In genomic region chr11:35866140-35866539, GRCm38 (mm10) we compare ENCODE assay signal across 14 mouse cellular contexts. TPM values are rescaled to one million over a fixed set of nuclear protein-coding genes. Genes with fewer than 3 reads are reported as not detected.
DNase-seq lines count a peak whose midpoint lies in the region; ATAC-seq lines count a peak whose summit lies in the region.
"Had no signal": no experiment of that assay in that cellular context is flagged by ENCODE, and none has a peak within 500 bp of the region (broad histone marks: within the 10 kb centered on the region; RNA-seq: fewer than 3 reads in every experiment).

No protein-coding gene starts in this region.

- no peaks in the 10 kb centered on the region for H3K36me3 ChIP-seq in heart, embryonic 12.5 days
- H3K36me3 ChIP-seq in forebrain, embryonic 11.5 days (ENCODE audit: control insufficient read depth, insufficient read depth, low read length): peaks cover 3% of the 10 kb centered on the region; the same call in 1 of the 2 replicates
- H3K36me3 ChIP-seq in hindbrain, embryonic 14.5 days (replicated peaks; ENCODE audit: control insufficient read depth, insufficient read depth): peaks cover 24% of the 10 kb centered on the region
- 0 out of 2 replicates have a peak, but pooled peaks cover 4% of the 10 kb centered on the region for H3K36me3 ChIP-seq in midbrain, embryonic 15.5 days (replicated peaks)
- H3K36me3 ChIP-seq in kidney, embryonic 15.5 days: peaks cover 35% of the 10 kb centered on the region
- H3K36me3 ChIP-seq: intestine, embryonic 15.5 days had no signal

- ATAC-seq in heart, embryonic 12.5 days (ENCODE audit: insufficient number of reproducible peaks, low FRiP score): no peak
- no peak for ATAC-seq in forebrain, embryonic 11.5 days (replicated peaks; ENCODE audit: low FRiP score)
- ATAC-seq in hindbrain, embryonic 14.5 days (ENCODE audit: low FRiP score): no peak
- no peak for ATAC-seq in midbrain, embryonic 15.5 days (replicated peaks)
- no peak for ATAC-seq in kidney, embryonic 15.5 days (replicated peaks; ENCODE audit: low FRiP score)
- ATAC-seq: intestine, embryonic 15.5 days; liver, embryonic 12.5 days had no signal

- no peak overlapping the region for H3K4me3 ChIP-seq in heart, embryonic 12.5 days
- H3K4me3 ChIP-seq in forebrain, embryonic 11.5 days (ENCODE audit: low read depth, low read length): no peak overlapping the region
- no peak overlapping the region for H3K4me3 ChIP-seq in hindbrain, embryonic 14.5 days (replicated peaks; ENCODE audit: low read length)
- no peak overlapping the region for H3K4me3 ChIP-seq in midbrain, embryonic 15.5 days
- no peak overlapping the region for H3K4me3 ChIP-seq in kidney, embryonic 15.5 days (replicated peaks)
- H3K4me3 ChIP-seq: intestine, embryonic 15.5 days; liver, embryonic 12.5 days had no signal

- peak overlapping the region; percentile 66 for H3K27ac ChIP-seq in heart, embryonic 12.5 days (ENCODE audit: poor library complexity, severe bottlenecking)
- peak overlapping the region; percentile 99 for H3K27ac ChIP-seq in forebrain, embryonic 11.5 days (ENCODE audit: low read depth, low read length)
- H3K27ac ChIP-seq in hindbrain, embryonic 14.5 days: peak overlapping the region; percentile 89
- peak overlapping the region; percentile 91 for H3K27ac ChIP-seq in midbrain, embryonic 15.5 days
- no peak overlapping the region for H3K27ac ChIP-seq in kidney, embryonic 15.5 days
- H3K27ac ChIP-seq: intestine, embryonic 15.5 days; liver, embryonic 12.5 days had no signal

- DNase-seq in heart, postnatal 4 days: no peak
- no peak for DNase-seq in forebrain, embryonic 11.5 days (ENCODE audit: low spot score)
- no peak for DNase-seq in hindbrain, embryonic 14.5 days (ENCODE audit: low spot score)
- DNase-seq in embryo, embryonic 10 days (ENCODE audit: low spot score): no peak
- DNase-seq in thymus, postnatal 36 days: no peak
- DNase-seq: adrenal gland, adult 2 months; cerebellum, adult 9-11 months; kidney, postnatal 4 days; lung, postnatal 10 days had no signal

- peaks cover 32% of the 10 kb centered on the region for H3K4me1 ChIP-seq in heart, embryonic 12.5 days (replicated peaks)
- H3K4me1 ChIP-seq in forebrain, embryonic 11.5 days (replicated peaks; ENCODE audit: control insufficient read depth, insufficient read depth, low read length): peaks cover 31% of the 10 kb centered on the region
- H3K4me1 ChIP-seq in hindbrain, embryonic 14.5 days (replicated peaks; ENCODE audit: control insufficient read depth, insufficient read depth, low read length): peaks cover 31% of the 10 kb centered on the region
- H3K4me1 ChIP-seq in midbrain, embryonic 15.5 days: peaks cover 34% of the 10 kb centered on the region
- peaks cover 20% of the 10 kb centered on the region for H3K4me1 ChIP-seq in kidney, embryonic 15.5 days
- H3K4me1 ChIP-seq: intestine, embryonic 15.5 days; liver, embryonic 12.5 days had no signal

- no peaks in the 10 kb centered on the region for H3K27me3 ChIP-seq in heart, embryonic 12.5 days (replicated peaks)
- H3K27me3 ChIP-seq in forebrain, embryonic 11.5 days (ENCODE audit: control insufficient read depth, insufficient read depth, low read length): no peaks in the 10 kb centered on the region
- no peaks in the 10 kb centered on the region for H3K27me3 ChIP-seq in hindbrain, embryonic 14.5 days (ENCODE audit: control insufficient read depth, insufficient read depth, low read length)
- no peaks in the 10 kb centered on the region for H3K27me3 ChIP-seq in midbrain, embryonic 15.5 days (replicated peaks)
- H3K27me3 ChIP-seq in kidney, embryonic 15.5 days: no peaks in the 10 kb centered on the region
- H3K27me3 ChIP-seq: intestine, embryonic 15.5 days; liver, embryonic 12.5 days had no signal

- WGBS in heart, embryonic 12.5 days: 33% methylated on average over 7 of the region's 7 CpGs
- WGBS in forebrain, embryonic 11.5 days: 41% methylated on average over 7 of the region's 7 CpGs
- WGBS in hindbrain, embryonic 14.5 days: 40% methylated on average over 7 of the region's 7 CpGs
- 20% methylated on average over 7 of the region's 7 CpGs for whole genome bisulfite sequencing in midbrain, embryonic 15.5 days
- WGBS in kidney, embryonic 15.5 days: 83% methylated on average over 7 of the region's 7 CpGs

- H3K4me2 ChIP-seq in heart, embryonic 12.5 days: 0 out of 2 replicates have a peak overlapping the region, but pooled peaks have one; percentile 6
- no peak overlapping the region for H3K4me2 ChIP-seq in forebrain, embryonic 11.5 days (ENCODE audit: low read depth, low read length, severe bottlenecking)
- no peak overlapping the region for H3K4me2 ChIP-seq in hindbrain, embryonic 14.5 days (replicated peaks)
- H3K4me2 ChIP-seq in midbrain, embryonic 15.5 days: no peak overlapping the region
- no peak overlapping the region for H3K4me2 ChIP-seq in kidney, embryonic 15.5 days
- H3K4me2 ChIP-seq: intestine, embryonic 15.5 days; liver, embryonic 12.5 days had no signal

- no peaks in the 10 kb centered on the region for H3K9me3 ChIP-seq in heart, embryonic 12.5 days (replicated peaks)
- no peaks in the 10 kb centered on the region for H3K9me3 ChIP-seq in forebrain, embryonic 11.5 days (ENCODE audit: control insufficient read depth, low read length)
- no peaks in the 10 kb centered on the region for H3K9me3 ChIP-seq in hindbrain, embryonic 14.5 days (ENCODE audit: control insufficient read depth, low read length)
- no peaks in the 10 kb centered on the region for H3K9me3 ChIP-seq in midbrain, embryonic 15.5 days
- no peaks in the 10 kb centered on the region for H3K9me3 ChIP-seq in kidney, embryonic 15.5 days (replicated peaks)
- H3K9me3 ChIP-seq: intestine, embryonic 15.5 days; liver, embryonic 12.5 days had no signal

- H3K9ac ChIP-seq in heart, embryonic 12.5 days: no peak overlapping the region
- H3K9ac ChIP-seq in forebrain, embryonic 11.5 days (ENCODE audit: low read length): peak overlapping the region; percentile 47
- H3K9ac ChIP-seq in hindbrain, embryonic 14.5 days: peak overlapping the region; percentile 29; the same call in 1 of the 2 replicates
- no peak overlapping the region for H3K9ac ChIP-seq in midbrain, embryonic 15.5 days
- H3K9ac ChIP-seq in kidney, embryonic 15.5 days: no peak overlapping the region
- H3K9ac ChIP-seq: intestine, embryonic 15.5 days; liver, embryonic 12.5 days had no signal

RNA-seq across cellular contexts. Expression of gene Rars, which starts 31.8 kb away (rescaled TPM):
- 68.5 and 73.8 TPM in 2 replicates for polyA plus RNA-seq in heart, embryonic 12.5 days (2016; fragmentation: Nextera tagmentation; extraction: Ambion mirVana)
- total RNA-seq in heart, postnatal 4 days (2021): 10 to 100 TPM; 47.9 to 53.4 TPM
- polyA plus RNA-seq in forebrain, embryonic 11.5 days (2014; fragmentation: Nextera tagmentation; extraction: Ambion mirVana): 107 and 110 TPM in 2 replicates
- 72.1 and 75.3 TPM in 2 replicates for polyA plus RNA-seq in hindbrain, embryonic 14.5 days (2014; fragmentation: Nextera tagmentation; extraction: Ambion mirVana)
- polyA plus RNA-seq in midbrain, embryonic 15.5 days (2015; fragmentation: Nextera tagmentation; extraction: Ambion mirVana): 68.2 and 68.6 TPM in 2 replicates
- 93.4 and 95.4 TPM in 2 replicates for polyA plus RNA-seq in kidney, embryonic 15.5 days (2015; fragmentation: Nextera tagmentation; extraction: Ambion mirVana)

Comparison
In these comparisons a context has a peak if more than half of its experiments do, and no peak if none do; other contexts are left out.
1. H3K9ac ChIP-seq: peak in forebrain, embryonic 11.5 days (single experiment) and hindbrain, embryonic 14.5 days (single experiment); none in heart, embryonic 12.5 days (single experiment), midbrain, embryonic 15.5 days (single experiment) and kidney, embryonic 15.5 days (single experiment).